Mouse (Mus musculus) urinary bladder, postnatal 36 days (tissue): Measurements from ENCODE around the gene Agbl1.
"Not testable (repeated sequence)": the region's sequence is repeated elsewhere in the genome, so short reads cannot be mapped to it uniquely, and the experiment has no call there.

ENCODE experiments used
- DNase-seq, 2 experiments: peaks; one replicate each; pipeline ENCODE4 v3.0.0; 2022; ENCODE audit warnings: low spot score in 2 of 2, mixed read lengths in 1 of 2

Gene Agbl1

GRCm38 (mm10) chr7:76229311-76229937 lies at the start of gene Agbl1:
Gene Agbl1 (plus strand): TSS chr7:76229887.
- DNase-seq: no peak

GRCm38 (mm10) chr7:76185005-76185658 lies 44.6 kb upstream of the Agbl1 start:
- DNase-seq: no peak

GRCm38 (mm10) chr7:76185681-76186121 lies 44.0 kb upstream of the Agbl1 start:
- DNase-seq: no peak

GRCm38 (mm10) chr7:76218546-76218945 lies 11.1 kb upstream of the Agbl1 start:
- no peak for DNase-seq

GRCm38 (mm10) chr7:76219797-76220469 lies 9.8 kb upstream of the Agbl1 start:
- no peak for DNase-seq

- DNase-seq: no peak
Observed at GRCm38 (mm10) chr7:76222691-76223090, 7.0 kb upstream of the Agbl1 start.

GRCm38 (mm10) chr7:76228881-76229280 lies 806 bp upstream of the Agbl1 start:
- no peak for DNase-seq

- DNase-seq: no peak
Observed at GRCm38 (mm10) chr7:76234321-76234720, 4.6 kb downstream of the Agbl1 start.

GRCm38 (mm10) chr7:76237497-76237896 lies 7.8 kb downstream of the Agbl1 start:
- DNase-seq: no peak

GRCm38 (mm10) chr7:76244839-76245238 lies 15.2 kb downstream of the Agbl1 start:
- not testable (repeated sequence) for DNase-seq

GRCm38 (mm10) chr7:76275061-76275460 lies 45.4 kb downstream of the Agbl1 start:
- DNase-seq: no peak

- no peak for DNase-seq
Observed at GRCm38 (mm10) chr7:76282831-76283230, 53.1 kb downstream of the Agbl1 start.

GRCm38 (mm10) chr7:76287531-76287930 lies 57.8 kb downstream of the Agbl1 start:
- no peak for DNase-seq

GRCm38 (mm10) chr7:76321866-76322553 lies 92.3 kb downstream of the Agbl1 start:
- DNase-seq: no peak

GRCm38 (mm10) chr7:76326091-76326490 lies 96.4 kb downstream of the Agbl1 start:
- DNase-seq: no peak

- no peak for DNase-seq
Observed at GRCm38 (mm10) chr7:76339308-76339707, 109.6 kb downstream of the Agbl1 start.

GRCm38 (mm10) chr7:76341601-76342000 lies 111.9 kb downstream of the Agbl1 start:
- no peak for DNase-seq

GRCm38 (mm10) chr7:76353469-76353868 lies 123.8 kb downstream of the Agbl1 start:
- DNase-seq: no peak

GRCm38 (mm10) chr7:76354510-76354909 lies 124.8 kb downstream of the Agbl1 start:
- DNase-seq: no peak

GRCm38 (mm10) chr7:76371269-76371668 lies 141.6 kb downstream of the Agbl1 start:
- DNase-seq: no peak

GRCm38 (mm10) chr7:76379493-76379892 lies 149.8 kb downstream of the Agbl1 start:
- DNase-seq: no peak

- DNase-seq: no peak
Observed at GRCm38 (mm10) chr7:76381986-76382385, 152.3 kb downstream of the Agbl1 start.
